Mouse (Mus musculus): ENCODE measurements around the gene Nln. TPM values are rescaled to one million over a fixed set of nuclear protein-coding genes. Genes with fewer than 3 reads are reported as not detected.
A peak's percentile ranks its signal among the peaks of the same experiment; 100 is the strongest.

The Nln gene
- total RNA-seq, 1 experiment = 24.2 TPM

DNA sequence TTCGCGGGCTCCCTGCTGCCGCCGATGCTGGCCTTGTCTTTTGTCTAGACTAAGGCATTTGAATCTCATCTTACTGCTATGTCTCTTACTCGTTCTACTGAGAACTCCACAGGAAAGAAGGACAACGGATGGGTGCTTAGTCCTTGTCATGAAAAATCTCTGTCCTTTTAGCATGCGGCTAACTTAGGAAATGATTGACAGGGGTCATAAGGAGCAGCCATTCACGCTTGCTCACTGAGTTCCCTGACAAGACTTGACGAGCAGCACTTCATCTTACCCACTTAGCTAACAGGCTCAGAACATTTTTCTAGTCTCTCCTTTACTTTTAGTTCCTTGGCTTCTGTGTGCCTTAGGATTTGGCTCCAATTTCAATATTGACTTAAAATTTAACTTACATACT, 35.5 kb upstream of the Nln start:
- H3K27ac ChIP-seq (ENCODE audit: insufficient read depth, low read depth, low read length, poor library complexity, severe bottlenecking) = no peak overlapping the region
- H3K9ac ChIP-seq (ENCODE audit: insufficient read depth, low read depth, low read length, poor library complexity, severe bottlenecking) = no peak overlapping the region
- no peak for DNase-seq (ENCODE audit: low read depth, low spot score)
- H3K36me3 ChIP-seq (ENCODE audit: control insufficient read depth, insufficient read depth, low read length, poor library complexity, severe bottlenecking) = peaks cover 28% of the 10 kb centered on the region
- TF ChIP-seq ZNF384 (IDR thresholded peaks at IDR 0.05; ENCODE audit: low read depth, low read length) (no peak), CHD2 (IDR thresholded peaks at IDR 0.05; ENCODE audit: low read depth, low read length) (no peak)
- H3K4me3 ChIP-seq (ENCODE audit: insufficient read depth in 1 of 2, low read depth in 1 of 2, low read length in 2 of 2, poor library complexity in 1 of 2, severe bottlenecking in 1 of 2) = no peak overlapping the region
- in situ Hi-C loops (cut with MboI; ENCODE audit: low sequenced_read_pairs in 2 of 2, unreplicated experiment in 2 of 2) = no loop called here
- H3K4me1 ChIP-seq (ENCODE audit: control insufficient read depth in 2 of 2, insufficient read depth in 2 of 2, low read length in 2 of 2, poor library complexity in 1 of 2) = no peaks in the 10 kb centered on the region
- no peaks in the 10 kb centered on the region for H3K9me3 ChIP-seq (ENCODE audit: control insufficient read depth, insufficient read depth, low read depth, low read length)

DNA sequence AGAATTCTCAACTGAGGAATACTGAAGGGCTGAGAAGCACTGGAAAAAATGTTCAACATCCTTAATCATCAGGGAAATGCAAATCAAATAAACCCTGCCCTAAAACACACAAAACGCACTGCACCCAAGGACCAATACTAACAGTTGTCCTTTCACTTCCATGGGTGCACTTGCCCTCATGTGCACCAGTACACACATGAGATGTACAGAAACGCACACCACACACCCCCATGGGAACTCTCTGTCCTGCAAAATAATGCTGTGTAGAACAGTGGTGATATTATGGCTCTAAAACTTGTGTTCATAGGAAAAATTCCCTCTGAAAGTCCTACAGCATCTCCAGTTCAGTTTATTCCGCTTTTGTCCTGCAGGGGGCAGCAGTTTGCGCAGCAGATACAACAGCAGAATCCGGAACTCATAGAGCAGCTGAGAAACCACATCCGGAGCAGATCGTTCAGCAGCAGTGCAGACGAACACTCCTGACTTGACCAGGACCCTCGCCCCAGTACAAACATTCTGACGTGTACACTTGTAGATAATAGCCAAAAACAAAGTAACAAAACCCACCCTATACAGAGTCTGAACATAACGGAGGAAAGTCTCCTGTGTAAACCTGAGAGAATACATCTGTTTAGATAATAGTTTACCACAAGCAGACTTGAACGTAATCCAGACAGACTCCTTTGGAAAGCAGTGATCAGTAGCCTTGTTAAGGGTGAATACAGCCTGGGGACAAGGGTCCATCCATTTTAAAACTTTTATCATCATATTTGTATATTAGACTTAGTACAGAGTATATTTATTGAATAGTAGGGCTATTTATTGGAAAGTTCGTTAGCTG, 30.2 kb upstream of the Nln start:
- Histone ChIP-seq H3K9ac (ENCODE audit: insufficient read depth, low read depth, low read length, poor library complexity, severe bottlenecking) (no peak overlapping the region; the same call in 1 of the 2 replicates), H3K27ac (ENCODE audit: insufficient read depth, low read depth, low read length, poor library complexity, severe bottlenecking) (no peak overlapping the region), H3K9me3 (ENCODE audit: control insufficient read depth, insufficient read depth, low read depth, low read length) (no peaks in the 10 kb centered on the region), H3K4me3 (ENCODE audit: insufficient read depth in 1 of 2, low read depth in 1 of 2, low read length in 2 of 2, poor library complexity in 1 of 2, severe bottlenecking in 1 of 2) (no peak overlapping the region; a peak in 1 of 4 replicates), H3K36me3 (ENCODE audit: control insufficient read depth, insufficient read depth, low read length, poor library complexity, severe bottlenecking) (peaks cover 12% of the 10 kb centered on the region), H3K4me1 (ENCODE audit: control insufficient read depth in 2 of 2, insufficient read depth in 2 of 2, low read length in 2 of 2, poor library complexity in 1 of 2) (no peaks in the 10 kb centered on the region)
- in situ Hi-C loops (cut with MboI; ENCODE audit: low sequenced_read_pairs in 2 of 2, unreplicated experiment in 2 of 2) = no loop called here
- TF ChIP-seq CHD2 (IDR thresholded peaks at IDR 0.05; ENCODE audit: low read depth, low read length) (no peak), ZC3H11A (IDR thresholded peaks at IDR 0.05; ENCODE audit: borderline replicate concordance, low read depth, low read length) (no peak), HCFC1 (IDR thresholded peaks at IDR 0.05; ENCODE audit: borderline replicate concordance, insufficient read depth, low read length) (no peak), ZNF384 (IDR thresholded peaks at IDR 0.05; ENCODE audit: low read depth, low read length) (no peak), MAFK (IDR thresholded peaks at IDR 0.05; ENCODE audit: insufficient read depth, low read depth, low read length) (no peak)
- DNase-seq (ENCODE audit: low read depth, low spot score) = peak; percentile 59

DNA sequence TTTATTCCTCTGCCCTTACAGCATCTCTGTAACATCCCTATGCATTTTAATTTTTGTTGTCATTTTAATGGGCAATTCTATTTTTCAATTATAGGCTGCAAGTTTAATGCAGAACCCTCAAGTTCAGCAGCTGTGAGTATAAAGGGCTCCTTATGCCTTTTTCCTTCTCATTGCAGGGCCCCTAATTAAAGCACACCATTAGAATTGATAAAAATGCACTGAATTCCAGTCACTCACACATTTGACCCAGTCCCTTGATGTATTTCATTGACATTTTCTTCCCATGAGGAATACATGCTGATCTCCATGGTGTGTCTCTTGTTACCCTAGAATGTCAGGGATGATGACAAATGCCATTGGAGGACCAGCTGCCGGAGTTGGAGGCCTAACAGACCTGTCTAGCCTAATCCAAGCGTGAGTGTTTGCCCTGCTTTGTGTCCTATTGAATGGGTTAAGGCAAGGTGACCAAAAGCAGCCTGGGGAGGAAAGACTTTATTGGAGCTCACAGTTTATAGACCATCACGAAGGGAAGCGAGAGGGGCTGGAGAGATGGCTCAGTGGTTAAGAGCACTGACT, 25.2 kb upstream of the Nln start:
- DNase-seq (ENCODE audit: low read depth, low spot score) = no peak
- no peak overlapping the region for H3K27ac ChIP-seq (ENCODE audit: insufficient read depth, low read depth, low read length, poor library complexity, severe bottlenecking)
- in situ Hi-C loops (cut with MboI; ENCODE audit: low sequenced_read_pairs in 2 of 2, unreplicated experiment in 2 of 2) = no loop called here
- H3K4me1 ChIP-seq (ENCODE audit: control insufficient read depth in 2 of 2, insufficient read depth in 2 of 2, low read length in 2 of 2, poor library complexity in 1 of 2) = no peaks in the 10 kb centered on the region
- no peak overlapping the region for H3K9ac ChIP-seq (ENCODE audit: insufficient read depth, low read depth, low read length, poor library complexity, severe bottlenecking)
- no peaks in the 10 kb centered on the region for H3K36me3 ChIP-seq (ENCODE audit: control insufficient read depth, insufficient read depth, low read length, poor library complexity, severe bottlenecking)
- H3K4me3 ChIP-seq (ENCODE audit: insufficient read depth in 1 of 2, low read depth in 1 of 2, low read length in 2 of 2, poor library complexity in 1 of 2, severe bottlenecking in 1 of 2) = no peak overlapping the region
- no peak for TF ChIP-seq HCFC1 (IDR thresholded peaks at IDR 0.05; ENCODE audit: borderline replicate concordance, insufficient read depth, low read length)
- H3K9me3 ChIP-seq (ENCODE audit: control insufficient read depth, insufficient read depth, low read depth, low read length) = no peaks in the 10 kb centered on the region

DNA sequence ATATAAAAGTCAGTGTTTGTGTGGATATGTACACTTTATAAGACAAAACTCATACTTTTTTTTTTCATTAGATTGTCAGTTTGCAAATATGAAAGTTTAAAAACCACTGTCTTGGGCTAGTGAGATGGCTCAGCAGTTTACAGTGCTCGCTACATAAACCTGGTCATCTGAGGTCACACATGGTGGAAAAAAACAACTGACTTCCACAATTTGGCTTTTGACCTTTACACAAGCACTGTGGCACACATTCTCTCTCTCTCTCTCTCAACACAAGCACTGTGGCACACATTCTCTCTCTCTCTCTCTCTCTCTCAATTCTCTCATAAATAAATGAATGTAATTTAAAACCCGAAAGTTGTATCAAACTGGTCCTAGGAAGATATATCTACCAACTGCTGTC, 23.1 kb upstream of the Nln start:
- Histone ChIP-seq H3K9ac (ENCODE audit: insufficient read depth, low read depth, low read length, poor library complexity, severe bottlenecking) (no peak overlapping the region), H3K9me3 (ENCODE audit: control insufficient read depth, insufficient read depth, low read depth, low read length) (no peaks in the 10 kb centered on the region), H3K27ac (ENCODE audit: insufficient read depth, low read depth, low read length, poor library complexity, severe bottlenecking) (no peak overlapping the region), H3K4me3 (ENCODE audit: insufficient read depth in 1 of 2, low read depth in 1 of 2, low read length in 2 of 2, poor library complexity in 1 of 2, severe bottlenecking in 1 of 2) (no peak overlapping the region), H3K4me1 (ENCODE audit: control insufficient read depth in 2 of 2, insufficient read depth in 2 of 2, low read length in 2 of 2, poor library complexity in 1 of 2) (no peaks in the 10 kb centered on the region), H3K36me3 (ENCODE audit: control insufficient read depth, insufficient read depth, low read length, poor library complexity, severe bottlenecking) (no peaks in the 10 kb centered on the region)
- in situ Hi-C loops (cut with MboI; ENCODE audit: low sequenced_read_pairs in 2 of 2, unreplicated experiment in 2 of 2) = no loop called here
- DNase-seq (ENCODE audit: low read depth, low spot score) = no peak
- TF ChIP-seq ZNF384 (IDR thresholded peaks at IDR 0.05; ENCODE audit: low read depth, low read length) (no peak), MAFK (IDR thresholded peaks at IDR 0.05; ENCODE audit: insufficient read depth, low read depth, low read length) (no peak), HCFC1 (IDR thresholded peaks at IDR 0.05; ENCODE audit: borderline replicate concordance, insufficient read depth, low read length) (no peak), CHD2 (IDR thresholded peaks at IDR 0.05; ENCODE audit: low read depth, low read length) (no peak), ZC3H11A (IDR thresholded peaks at IDR 0.05; ENCODE audit: borderline replicate concordance, low read depth, low read length) (no peak)
